Mouse (Mus musculus) limb, embryonic 14.5 days (tissue): ENCODE measurements around the gene Kit. TPM values are rescaled to one million over a fixed set of nuclear protein-coding genes. Genes with fewer than 3 reads are reported as not detected.

Source experiments
- ATAC-seq: fragments of 200-750 bp; cut with Nextera tagmentation; 2 replicates; pipeline ENCODE4 v1.8.0; 2017; ENCODE audit warnings: low read depth, moderate number of reproducible peaks, moderate TSS enrichment; ENCODE audit not compliant: low FRiP score
- DNase-seq: peaks from one replicate; pipeline ENCODE4 v3.0.0-alpha.2; 2015; ENCODE audit warnings: low spot score
- H3K27ac ChIP-seq: fragments of 300-500 bp; sonication (generic); replicated peaks from 2 replicates; pipeline ENCODE4 v1.5.1; 2014; ENCODE audit warnings: low read depth, mild to moderate bottlenecking, low read length, moderate library complexity, mixed read lengths
- H3K27me3 ChIP-seq: fragments of 300-500 bp; sonication (generic); 2 replicates; pipeline ENCODE4 v1.6.1; 2014; ENCODE audit warnings: low read length, mixed read lengths; ENCODE audit not compliant: control insufficient read depth, insufficient read depth
- H3K36me3 ChIP-seq: fragments of 300-500 bp; sonication (generic); 2 replicates; pipeline ENCODE4 v1.6.1; 2014; ENCODE audit warnings: mild to moderate bottlenecking, low read length, moderate library complexity, mixed read lengths; ENCODE audit not compliant: control insufficient read depth, insufficient read depth
- H3K4me1 ChIP-seq: fragments of 300-500 bp; sonication (generic); 2 replicates; pipeline ENCODE4 v1.6.1; 2014; ENCODE audit warnings: antibody characterized with exemption, low read length, mixed read lengths; ENCODE audit not compliant: control insufficient read depth, insufficient read depth
- H3K4me2 ChIP-seq: fragments of 300-500 bp; sonication (generic); replicated peaks from 2 replicates; pipeline ENCODE4 v1.6.1; 2014; ENCODE audit warnings: low read depth, mild to moderate bottlenecking, low read length, moderate library complexity; ENCODE audit not compliant: severe bottlenecking
- H3K4me3 ChIP-seq: fragments of 300-500 bp; sonication (generic); replicated peaks from 2 replicates; pipeline ENCODE4 v1.5.1; 2014; ENCODE audit warnings: low read length
- H3K9ac ChIP-seq: fragments of 300-500 bp; sonication (generic); 2 replicates; pipeline ENCODE4 v1.6.1; 2014; ENCODE audit warnings: mild to moderate bottlenecking, low read depth, low read length, moderate library complexity; ENCODE audit not compliant: severe bottlenecking
- H3K9me3 ChIP-seq: fragments of 300-500 bp; sonication (generic); 2 replicates; pipeline ENCODE4 v1.6.1; 2016; ENCODE audit warnings: low read length; ENCODE audit not compliant: control insufficient read depth
- POLR2A ChIP-seq: fragments of 200-500 bp; IDR thresholded peaks from 2 replicates; pipeline ENCODE4 v1.8.0; 2012; ENCODE audit warnings: inconsistent platforms, mild to moderate bottlenecking, moderate library complexity, borderline replicate concordance; ENCODE audit not compliant: insufficient read depth, insufficient read length; ENCODE audit errors: extremely low read depth
- WGBS: fragments of 180-500 bp; shearing (Covaris S2); extraction: QIAGEN DNeasy Blood & Tissue Kit; methylation state at CpG from one replicate; pipeline ENCODE4 v1.1.7; 2014; 5-methylcytosine and 5-hydroxymethylcytosine counted together
- polyA plus RNA-seq, 2 experiments: library from polyadenylated mRNA; depleted of rRNA in 1 of 2; stranded (reverse) in 1 of 2; unstranded in 1 of 2; fragments of >200 nt; fragmentation: Nextera tagmentation in 1 of 2; extraction: Ambion mirVana in 1 of 2; gene quantifications; 2 replicates each; pipeline versions ENCODE4 v1.2.1 to v1.2.3; 2012 to 2014

Kit gene
- polyA plus RNA-seq, 2 experiments, result 16.1 to 17.7 TPM

DNA sequence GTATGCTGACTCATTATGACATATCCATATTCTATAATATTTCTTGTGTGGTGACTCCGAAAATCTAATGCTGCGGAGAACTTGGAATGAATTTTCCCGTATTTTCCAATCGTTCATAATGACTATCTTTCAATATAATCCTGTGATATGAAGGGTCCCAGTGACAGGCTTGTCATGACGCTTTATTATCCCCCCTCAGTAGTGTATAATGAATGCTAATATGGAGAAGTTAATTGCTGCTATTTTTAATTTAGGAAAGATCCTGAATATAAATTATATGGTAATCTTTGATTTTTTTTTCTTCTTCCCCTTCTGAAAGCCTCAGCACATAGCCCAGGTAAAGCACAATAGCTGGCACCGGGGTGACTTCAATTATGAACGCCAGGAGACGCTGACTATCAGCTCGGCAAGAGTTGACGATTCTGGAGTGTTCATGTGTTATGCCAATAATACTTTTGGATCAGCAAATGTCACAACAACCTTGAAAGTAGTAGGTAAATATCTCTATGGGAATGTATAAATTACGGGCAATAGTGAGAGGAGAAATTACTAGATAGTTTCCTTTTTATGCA lies 40.4 kb downstream of the Kit start:
- no peak overlapping the region for H3K4me3 ChIP-seq
- no peaks in the 10 kb centered on the region for H3K36me3 ChIP-seq
- DNase-seq (no peak), ATAC-seq (no peak)
- no peak for TF ChIP-seq POLR2A
- WGBS, result 95% methylated on average over 11 of the region's 11 CpGs
- no peaks in the 10 kb centered on the region for H3K4me1 ChIP-seq
- no peaks in the 10 kb centered on the region for H3K27me3 ChIP-seq
- H3K4me2 ChIP-seq, result no peak overlapping the region
- H3K9ac ChIP-seq, result no peak overlapping the region
- H3K9me3 ChIP-seq, result no peaks in the 10 kb centered on the region
- no peak overlapping the region for H3K27ac ChIP-seq

DNA sequence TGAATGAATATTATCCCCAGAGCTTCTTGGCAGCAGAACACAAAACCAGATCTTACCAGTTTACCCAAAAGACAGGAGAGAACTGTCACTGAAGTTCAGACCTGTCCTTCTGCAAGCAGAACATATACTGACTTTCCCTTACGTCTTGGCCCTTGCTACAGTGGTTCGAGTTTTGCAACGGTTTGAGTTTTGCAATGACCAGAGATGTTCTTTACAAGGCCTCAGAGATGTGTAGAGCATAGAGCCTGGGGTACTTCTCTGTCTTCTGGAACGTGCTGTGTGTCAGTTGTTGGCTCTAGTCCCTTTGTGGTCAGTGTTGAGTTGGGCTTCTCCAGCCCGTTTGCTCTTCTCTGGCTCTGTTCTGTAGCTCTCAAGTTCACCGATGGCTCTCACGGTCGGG lies 40.9 kb downstream of the Kit start:
- Histone ChIP-seq H3K4me2 (no peak overlapping the region), H3K4me3 (no peak overlapping the region), H3K9me3 (no peaks in the 10 kb centered on the region), H3K9ac (no peak overlapping the region), H3K4me1 (no peaks in the 10 kb centered on the region), H3K27ac (no peak overlapping the region), H3K27me3 (no peaks in the 10 kb centered on the region), H3K36me3 (no peaks in the 10 kb centered on the region)
- no peak for TF ChIP-seq POLR2A
- ATAC-seq (no peak), DNase-seq (no peak)
- 89% methylated on average over 8 of the region's 8 CpGs for WGBS

DNA sequence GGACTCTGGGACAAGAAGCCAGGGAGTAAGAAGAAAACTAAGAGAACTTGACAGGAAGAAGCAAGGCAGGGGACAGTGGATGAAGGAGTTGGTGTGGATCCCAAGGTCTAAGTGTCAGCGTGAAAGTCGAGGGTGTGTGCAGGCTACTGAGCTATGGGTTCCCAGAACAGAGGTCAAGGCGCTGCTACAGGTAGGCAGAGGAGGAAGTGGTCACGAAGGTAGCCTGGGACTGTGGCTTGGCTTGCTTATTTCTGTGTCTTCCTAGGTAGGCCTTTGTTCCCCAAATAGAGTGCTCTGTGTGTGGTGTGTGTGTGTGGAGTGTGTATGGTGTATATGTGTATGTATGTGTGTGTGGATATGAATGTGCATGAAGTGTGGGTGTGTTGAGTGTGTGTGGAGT lies 47.7 kb downstream of the Kit start:
- DNase-seq (no peak), ATAC-seq (no peak)
- Histone ChIP-seq H3K36me3 (no peaks in the 10 kb centered on the region), H3K27me3 (no peaks in the 10 kb centered on the region), H3K4me1 (no peaks in the 10 kb centered on the region), H3K4me3 (no peak overlapping the region), H3K9me3 (no peaks in the 10 kb centered on the region), H3K4me2 (no peak overlapping the region), H3K9ac (no peak overlapping the region), H3K27ac (no peak overlapping the region)
- whole genome bisulfite sequencing, result 98% methylated on average over 4 of the region's 4 CpGs
- TF ChIP-seq POLR2A, result no peak

DNA sequence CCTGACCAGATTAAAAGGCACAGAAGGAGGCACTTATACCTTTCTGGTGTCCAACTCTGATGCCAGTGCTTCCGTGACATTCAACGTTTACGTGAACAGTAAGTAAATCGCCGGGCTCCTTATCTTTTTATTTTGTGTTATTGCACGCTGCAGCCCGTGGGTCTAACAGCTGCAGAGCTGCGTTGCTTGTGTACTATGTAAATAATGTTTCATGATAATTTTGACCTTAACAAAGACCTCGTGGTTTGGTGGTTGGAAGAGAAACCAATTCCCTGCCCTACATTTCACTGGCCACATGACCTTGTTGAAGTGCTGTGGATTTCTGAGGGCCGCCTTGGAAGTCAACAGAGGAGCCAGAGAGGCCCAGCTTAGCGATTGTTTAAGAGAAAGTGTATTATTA lies 48.3 kb downstream of the Kit start:
- no peak overlapping the region for H3K9ac ChIP-seq
- ATAC-seq, result no peak
- H3K4me3 ChIP-seq, result no peak overlapping the region
- no peak for DNase-seq
- H3K27me3 ChIP-seq, result no peaks in the 10 kb centered on the region
- H3K4me1 ChIP-seq, result no peaks in the 10 kb centered on the region
- no peak overlapping the region for H3K27ac ChIP-seq
- 85% methylated on average over 11 of the region's 11 CpGs for WGBS
- no peaks in the 10 kb centered on the region for H3K36me3 ChIP-seq
- no peak for TF ChIP-seq POLR2A
- H3K4me2 ChIP-seq, result no peak overlapping the region
- no peaks in the 10 kb centered on the region for H3K9me3 ChIP-seq

DNA sequence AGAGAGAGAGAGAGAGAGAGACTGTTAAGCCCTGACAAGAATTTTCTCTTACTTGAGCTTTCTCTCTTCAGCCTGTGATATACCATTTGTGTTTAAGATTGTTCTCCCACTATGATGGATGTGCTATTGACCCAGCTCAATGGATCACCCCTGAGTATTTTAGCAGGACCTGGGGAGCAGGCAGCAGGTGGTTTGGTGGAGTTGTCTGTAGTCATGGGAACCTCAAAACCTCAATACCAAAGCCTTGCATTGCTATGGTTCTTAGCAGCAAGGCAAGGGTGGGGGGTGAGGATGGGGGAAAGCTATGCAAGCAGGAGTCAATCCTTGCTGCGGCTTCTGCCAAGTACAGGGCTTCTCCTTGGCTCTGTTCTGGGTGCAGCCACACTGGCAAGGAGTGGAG lies 48.8 kb downstream of the Kit start:
- Histone ChIP-seq H3K4me3 (no peak overlapping the region), H3K9me3 (no peaks in the 10 kb centered on the region), H3K36me3 (no peaks in the 10 kb centered on the region), H3K9ac (no peak overlapping the region), H3K4me2 (no peak overlapping the region), H3K27ac (no peak overlapping the region), H3K4me1 (no peaks in the 10 kb centered on the region), H3K27me3 (no peaks in the 10 kb centered on the region)
- no peak for TF ChIP-seq POLR2A
- DNase-seq, result no peak
- ATAC-seq, result no peak
- WGBS, result 100% methylated on average over 1 of the region's 1 CpGs

DNA sequence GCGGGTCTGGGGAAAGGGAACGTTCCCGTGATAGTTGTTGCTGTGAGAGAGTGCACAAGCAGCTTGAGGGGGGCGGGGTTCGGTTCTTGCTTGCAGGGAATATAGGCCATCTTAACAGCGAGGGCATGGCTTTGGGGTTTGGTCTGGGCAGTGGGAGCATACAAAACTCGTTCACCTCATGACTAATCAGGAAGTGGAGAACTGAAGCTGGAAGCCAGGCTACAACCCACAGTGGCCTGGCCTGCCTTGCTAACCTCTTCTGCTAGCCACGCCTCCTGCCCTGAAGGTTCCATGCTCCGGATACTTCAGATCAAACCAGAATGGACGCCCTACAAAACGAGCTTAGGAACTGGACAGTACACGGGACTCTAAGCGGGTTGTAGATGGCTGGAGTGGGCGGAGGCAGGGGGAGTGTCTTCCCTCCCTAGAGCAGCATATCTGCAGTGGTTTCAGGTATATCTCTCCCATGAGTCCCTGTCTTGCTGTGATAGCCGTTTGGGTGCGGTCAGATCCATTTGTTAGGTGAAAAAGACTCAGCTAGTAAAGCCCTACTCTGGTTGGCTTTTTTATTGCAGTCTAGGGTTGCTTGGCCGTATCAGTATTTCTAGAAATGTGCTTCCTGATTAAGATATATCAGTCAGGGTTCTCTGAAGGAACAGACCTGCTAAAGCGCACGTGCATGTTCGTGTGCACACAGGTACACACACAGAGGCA lies 49.4 kb downstream of the Kit start:
- H3K9me3 ChIP-seq, result no peaks in the 10 kb centered on the region
- ATAC-seq (no peak), DNase-seq (no peak)
- H3K9ac ChIP-seq, result no peak overlapping the region
- no peak overlapping the region for H3K4me2 ChIP-seq
- H3K4me1 ChIP-seq, result no peaks in the 10 kb centered on the region
- no peak for TF ChIP-seq POLR2A
- no peak overlapping the region for H3K4me3 ChIP-seq
- H3K27ac ChIP-seq, result no peak overlapping the region
- H3K27me3 ChIP-seq, result no peaks in the 10 kb centered on the region
- H3K36me3 ChIP-seq, result no peaks in the 10 kb centered on the region
- WGBS, result 82% methylated on average over 20 of the region's 20 CpGs
